Mouse (Mus musculus) hindbrain, embryonic 11.5 days (tissue): ENCODE measurements at regions not wholly inside any gene's neighbourhood (a gene's known extent, or its start where the extent isn't known, plus 50 kb on each side); places are given as distances from the start of the nearest gene placed in this dataset.

Experiments
- ATAC-seq: fragments of 200-750 bp; cut with Nextera tagmentation; 2 replicates; pipeline ENCODE4 v1.8.0; 2017; ENCODE audit warnings: mild to moderate bottlenecking, moderate TSS enrichment, moderate library complexity; ENCODE audit not compliant: low FRiP score
- DNase-seq: peaks from one replicate; pipeline ENCODE4 v3.0.0-alpha.2; 2015; ENCODE audit warnings: low spot score
- H3K27ac ChIP-seq: fragments of 300-500 bp; sonication (generic); 2 replicates; pipeline ENCODE4 v1.5.1; 2014; ENCODE audit warnings: mild to moderate bottlenecking, low read depth, low read length
- H3K27me3 ChIP-seq: fragments of 300-500 bp; sonication (generic); 2 replicates; pipeline ENCODE4 v1.6.1; 2014; ENCODE audit warnings: mild to moderate bottlenecking, low read length, moderate library complexity, mixed read lengths; ENCODE audit not compliant: control insufficient read depth, insufficient read depth
- H3K36me3 ChIP-seq: fragments of 300-500 bp; sonication (generic); 2 replicates; pipeline ENCODE4 v1.6.1; 2014; ENCODE audit warnings: mild to moderate bottlenecking, low read length, moderate library complexity, mixed read lengths; ENCODE audit not compliant: control insufficient read depth, insufficient read depth
- H3K4me1 ChIP-seq: fragments of 300-500 bp; sonication (generic); replicated peaks from 2 replicates; pipeline ENCODE4 v1.6.1; 2014; ENCODE audit warnings: low read length, mixed read lengths; ENCODE audit not compliant: control insufficient read depth, insufficient read depth
- H3K4me2 ChIP-seq: fragments of 300-500 bp; sonication (generic); replicated peaks from 2 replicates; pipeline ENCODE4 v1.6.1; 2014; ENCODE audit warnings: mild to moderate bottlenecking, low read depth, low read length
- H3K4me3 ChIP-seq: fragments of 300-500 bp; sonication (generic); 2 replicates; pipeline ENCODE4 v1.5.1; 2014; ENCODE audit warnings: low read depth, low read length
- H3K9ac ChIP-seq: fragments of 300-500 bp; sonication (generic); 2 replicates; pipeline ENCODE4 v1.6.1; 2014; ENCODE audit warnings: low read depth, low read length
- H3K9me3 ChIP-seq: fragments of 300-500 bp; sonication (generic); 2 replicates; pipeline ENCODE4 v1.6.1; 2016; ENCODE audit warnings: low read length; ENCODE audit not compliant: control insufficient read depth
- WGBS: fragments of 180-500 bp; shearing (Covaris S2); extraction: QIAGEN DNeasy Blood & Tissue Kit; methylation state at CpG from one replicate; pipeline ENCODE4 v1.1.7; 2014; 5-methylcytosine and 5-hydroxymethylcytosine counted together

GRCm38 (mm10) chr17:64893182-64893902, 57.5 kb upstream of the 4930583I09Rik start:
- H3K4me2 ChIP-seq: no peak overlapping the region
- H3K9ac ChIP-seq: no peak overlapping the region
- no peak overlapping the region for H3K27ac ChIP-seq
- H3K9me3 ChIP-seq: no peaks in the 10 kb centered on the region
- 82% methylated on average over 7 of the region's 7 CpGs for WGBS
- no peak overlapping the region for H3K4me3 ChIP-seq
- no peaks in the 10 kb centered on the region for H3K4me1 ChIP-seq
- DNase-seq: no peak
- H3K36me3 ChIP-seq: no peaks in the 10 kb centered on the region
- no peaks in the 10 kb centered on the region for H3K27me3 ChIP-seq
- no peak for ATAC-seq
